Mouse (Mus musculus): ENCODE data around the gene Arhgap21. TPM values are rescaled to one million over a fixed set of nuclear protein-coding genes. Genes with fewer than 3 reads are reported as not detected.

The Arhgap21 gene
- total RNA-seq (2021) = 100 to 1,000 TPM; 327 to 359 TPM
- long read RNA-seq, experiment 1, partial matches to known transcripts = 13 of 27 reads
- long read RNA-seq, experiment 1, other reads (novel, unspliced or antisense) = 14 of 27 reads
- long read RNA-seq, experiment 2, full-length matches to known transcripts = 1 of 29 reads
- long read RNA-seq, experiment 2, partial matches to known transcripts = 9 of 29 reads
- long read RNA-seq, experiment 2, other reads (novel, unspliced or antisense) = 19 of 29 reads

DNA sequence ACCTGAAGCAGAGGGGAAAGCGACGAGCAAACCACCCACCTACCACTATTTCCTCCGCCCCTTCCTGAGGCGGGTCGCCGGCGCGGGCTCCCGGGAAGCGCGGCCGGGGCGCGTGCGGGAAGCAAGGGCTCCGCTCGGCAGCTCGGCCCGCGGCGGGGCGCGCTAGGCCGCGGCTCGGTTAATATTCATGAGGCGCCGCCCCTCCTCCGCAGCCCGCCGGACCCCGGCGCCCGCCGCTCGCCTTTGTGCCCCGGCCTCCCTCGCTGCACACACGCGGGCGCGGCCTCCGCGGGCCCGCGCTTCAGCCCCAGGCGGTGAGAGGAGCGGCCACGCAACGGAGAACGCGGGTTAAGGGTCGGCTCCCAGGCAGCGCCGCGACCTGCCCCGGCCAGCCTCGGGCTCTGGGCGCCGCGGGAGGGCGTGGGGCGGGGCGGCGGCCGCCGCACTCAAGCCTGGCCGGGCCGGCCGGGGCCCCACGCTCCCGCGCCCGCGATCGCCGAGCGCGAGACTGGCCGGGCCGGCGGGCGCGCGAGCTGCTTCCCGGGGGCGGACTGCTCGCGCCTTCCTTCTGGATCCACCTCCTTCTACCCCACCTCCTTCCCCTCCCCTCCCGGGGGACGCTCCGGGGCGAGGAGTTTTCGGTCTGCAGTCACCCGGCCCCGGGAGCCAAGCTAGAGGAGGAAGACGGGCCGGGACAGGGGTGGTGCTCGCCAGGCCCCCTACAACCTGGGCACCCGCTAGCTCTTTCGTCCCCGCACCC is at the start of gene Arhgap21:
Gene Arhgap21, minus strand, starts transcription at position 441 of the 760 bp plus-strand sequence.
- peak; percentile 70 to 75 for DNase-seq (ENCODE audit: low spot score in 2 of 2)

- DNase-seq (ENCODE audit: low spot score in 2 of 2) = no peak
These were observed 47.9 kb upstream of the Arhgap21 start for GRCm38 (mm10) chr2:21016589-21016988.

DNA sequence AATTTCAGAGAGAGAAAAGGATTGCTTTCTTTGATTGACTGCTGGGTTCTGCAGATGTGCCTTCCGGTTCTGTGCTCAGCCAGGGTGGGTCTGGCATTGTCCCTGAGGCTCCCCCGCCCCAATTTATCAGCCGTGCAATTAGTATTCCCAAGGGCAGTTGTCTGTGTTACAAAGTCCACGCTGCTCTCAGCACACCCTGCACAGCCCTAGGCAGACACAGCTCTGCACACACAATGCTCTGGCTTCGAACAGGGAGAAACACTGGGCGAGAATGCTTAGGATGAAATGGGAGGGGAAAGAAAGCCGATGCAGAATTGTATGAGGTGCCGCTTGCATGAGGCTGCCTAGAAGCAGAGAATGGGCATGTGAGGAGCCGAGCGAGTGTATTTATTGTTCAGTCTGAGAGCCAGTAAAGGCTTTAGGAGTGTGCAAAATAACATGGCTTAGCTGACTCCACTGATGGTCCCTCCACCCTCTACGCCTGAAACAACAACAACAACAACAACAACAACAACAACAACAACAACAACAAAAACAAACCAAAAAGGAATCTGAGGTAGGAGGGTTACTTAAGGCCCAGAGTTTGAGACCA is 42.2 kb upstream of the Arhgap21 start:
- DNase-seq (ENCODE audit: low spot score in 2 of 2) = peak in 1 of 2 experiments; percentile 37

DNA sequence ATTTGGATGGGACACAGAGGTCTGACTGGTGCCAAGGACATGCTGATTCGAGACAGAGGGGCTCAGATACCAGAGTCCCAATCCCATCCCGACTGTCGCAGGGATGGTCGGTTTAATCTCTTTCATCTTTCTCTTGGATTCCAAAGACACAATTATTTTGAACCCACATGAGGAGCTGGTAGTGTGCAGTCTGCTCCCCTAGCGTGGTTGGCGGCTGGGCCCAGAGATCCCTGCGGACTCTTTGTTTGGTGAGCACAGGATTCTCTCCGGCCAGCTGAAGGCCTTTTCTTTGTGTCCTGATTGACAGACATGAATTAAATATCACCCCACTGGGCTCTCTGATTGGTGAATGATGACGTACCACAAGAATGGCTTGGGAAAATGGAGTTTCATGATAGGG is 41.5 kb upstream of the Arhgap21 start:
- DNase-seq (ENCODE audit: low spot score in 2 of 2) = peak; percentile 39 to 62

- DNase-seq (ENCODE audit: low spot score in 2 of 2) = peak in 1 of 2 experiments; percentile 43
These were observed 40.8 kb upstream of the Arhgap21 start for GRCm38 (mm10) chr2:21009258-21010140.

GRCm38 (mm10) chr2:21002538-21002937 is 33.9 kb upstream of the Arhgap21 start:
- DNase-seq (ENCODE audit: low spot score in 2 of 2) = peak; percentile 52 to 77

DNA sequence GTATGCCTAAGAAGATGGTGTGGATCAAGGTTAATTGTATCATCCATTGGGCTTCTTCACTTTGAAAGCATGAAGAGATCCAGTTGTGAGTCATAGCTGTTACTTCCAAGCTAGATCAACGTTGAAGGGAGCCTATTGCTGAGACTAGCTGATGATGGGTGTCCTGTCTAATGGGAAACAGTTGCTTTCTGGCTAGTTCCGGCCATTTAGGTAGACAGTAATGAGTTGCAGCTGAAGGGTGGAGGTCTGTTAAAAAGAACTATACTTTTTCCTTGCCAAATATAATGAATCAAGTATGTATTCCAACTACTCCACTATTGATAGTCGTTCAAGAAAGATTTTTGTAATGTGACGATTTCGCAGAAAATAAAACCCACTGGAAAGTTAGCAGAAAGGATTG is 32.5 kb upstream of the Arhgap21 start:
- no peak for DNase-seq (ENCODE audit: low spot score in 2 of 2)

DNA sequence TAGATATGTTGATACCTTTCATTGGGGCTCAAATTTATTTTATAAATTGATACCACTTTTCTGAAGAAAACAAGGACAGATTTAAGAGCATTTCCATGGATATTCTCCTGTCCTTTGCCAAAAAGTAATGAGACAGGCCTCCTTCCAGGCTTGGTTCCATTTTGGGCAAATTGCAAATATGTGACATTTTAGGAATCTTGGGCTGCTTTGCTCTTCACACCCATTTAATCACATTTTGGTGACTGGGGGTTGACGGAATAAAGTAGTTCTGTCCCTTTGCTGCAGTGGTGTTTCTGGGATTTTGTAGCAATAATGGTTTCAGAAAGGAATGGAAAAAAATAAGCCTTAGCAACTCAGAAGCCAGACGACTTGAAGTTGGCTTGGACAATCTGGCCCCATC is 26.9 kb upstream of the Arhgap21 start:
- DNase-seq (ENCODE audit: low spot score in 2 of 2) = no peak

DNA sequence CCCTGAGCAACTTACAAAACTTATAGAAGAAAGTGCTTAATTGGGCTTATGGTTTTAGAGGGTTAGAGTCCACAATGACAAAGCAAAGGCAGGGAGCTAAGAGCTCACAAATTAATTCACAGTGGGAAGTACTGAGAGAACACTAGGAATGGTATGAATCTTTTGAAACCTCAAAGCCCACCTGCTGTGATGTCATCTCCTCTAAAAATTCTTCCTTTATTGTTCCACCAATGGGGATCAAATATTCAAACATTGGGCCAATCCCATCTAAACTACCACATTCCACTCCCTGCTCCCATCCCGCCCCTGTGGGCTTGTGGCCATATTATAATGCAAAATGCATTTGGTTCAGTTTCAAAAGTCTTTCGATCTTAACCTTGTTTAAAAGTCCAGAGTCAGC is 22.8 kb upstream of the Arhgap21 start:
- DNase-seq (ENCODE audit: low spot score in 2 of 2) = no peak

GRCm38 (mm10) chr2:20990907-20991306 is 22.2 kb upstream of the Arhgap21 start:
- DNase-seq (ENCODE audit: low spot score in 2 of 2) = no peak

- no peak for DNase-seq (ENCODE audit: low spot score in 2 of 2)
These were observed 21.4 kb upstream of the Arhgap21 start for GRCm38 (mm10) chr2:20990056-20990455.

- no peak for DNase-seq (ENCODE audit: low spot score in 2 of 2)
These were observed 19.1 kb upstream of the Arhgap21 start for GRCm38 (mm10) chr2:20987822-20988221.

GRCm38 (mm10) chr2:20978726-20979125 is 10.0 kb upstream of the Arhgap21 start:
- no peak for DNase-seq (ENCODE audit: low spot score in 2 of 2)

- DNase-seq (ENCODE audit: low spot score in 2 of 2) = no peak
These were observed 8.4 kb upstream of the Arhgap21 start for GRCm38 (mm10) chr2:20977051-20977450.

DNA sequence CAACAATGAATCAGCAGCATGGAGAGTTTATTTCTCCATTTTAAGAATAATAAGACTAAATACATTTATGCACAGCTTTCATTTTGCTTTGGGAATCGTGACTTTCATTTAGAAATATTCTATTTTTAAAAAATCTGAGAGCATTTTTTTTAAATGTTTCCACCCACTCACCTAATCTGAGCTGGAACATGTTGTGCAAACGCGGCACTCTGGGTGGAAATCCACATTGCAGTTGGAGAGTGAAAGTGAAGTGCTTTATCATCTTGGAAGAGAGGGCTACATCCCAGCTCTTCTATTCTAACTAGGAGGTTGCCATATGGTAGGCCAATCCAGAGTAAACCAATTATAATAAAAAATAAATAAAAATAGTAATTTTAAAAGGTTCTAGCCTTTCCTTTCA is 4.8 kb upstream of the Arhgap21 start:
- DNase-seq (ENCODE audit: low spot score in 2 of 2) = no peak

- no peak for DNase-seq (ENCODE audit: low spot score in 2 of 2)
These were observed 3.5 kb upstream of the Arhgap21 start for GRCm38 (mm10) chr2:20972180-20972579.

DNA sequence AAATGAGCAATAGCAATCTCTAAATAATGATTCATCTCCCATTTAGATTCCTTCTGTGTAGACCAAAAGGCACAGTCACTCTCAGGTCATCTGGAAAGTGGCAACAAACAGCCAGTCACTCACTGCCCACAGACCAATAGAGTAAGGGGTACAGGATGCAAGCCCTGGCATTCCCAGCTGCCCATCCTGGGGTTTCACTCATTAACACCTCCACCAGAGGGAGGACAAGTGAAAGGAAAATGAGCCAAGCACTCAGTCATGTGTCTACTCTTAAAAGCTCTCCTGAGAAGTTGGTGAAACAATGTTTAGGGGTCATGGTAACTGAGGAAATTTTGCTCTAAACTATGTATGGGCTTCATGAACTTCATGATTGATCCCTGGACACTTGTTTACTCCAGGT is 2.9 kb upstream of the Arhgap21 start:
- no peak for DNase-seq (ENCODE audit: low spot score in 2 of 2)

DNA sequence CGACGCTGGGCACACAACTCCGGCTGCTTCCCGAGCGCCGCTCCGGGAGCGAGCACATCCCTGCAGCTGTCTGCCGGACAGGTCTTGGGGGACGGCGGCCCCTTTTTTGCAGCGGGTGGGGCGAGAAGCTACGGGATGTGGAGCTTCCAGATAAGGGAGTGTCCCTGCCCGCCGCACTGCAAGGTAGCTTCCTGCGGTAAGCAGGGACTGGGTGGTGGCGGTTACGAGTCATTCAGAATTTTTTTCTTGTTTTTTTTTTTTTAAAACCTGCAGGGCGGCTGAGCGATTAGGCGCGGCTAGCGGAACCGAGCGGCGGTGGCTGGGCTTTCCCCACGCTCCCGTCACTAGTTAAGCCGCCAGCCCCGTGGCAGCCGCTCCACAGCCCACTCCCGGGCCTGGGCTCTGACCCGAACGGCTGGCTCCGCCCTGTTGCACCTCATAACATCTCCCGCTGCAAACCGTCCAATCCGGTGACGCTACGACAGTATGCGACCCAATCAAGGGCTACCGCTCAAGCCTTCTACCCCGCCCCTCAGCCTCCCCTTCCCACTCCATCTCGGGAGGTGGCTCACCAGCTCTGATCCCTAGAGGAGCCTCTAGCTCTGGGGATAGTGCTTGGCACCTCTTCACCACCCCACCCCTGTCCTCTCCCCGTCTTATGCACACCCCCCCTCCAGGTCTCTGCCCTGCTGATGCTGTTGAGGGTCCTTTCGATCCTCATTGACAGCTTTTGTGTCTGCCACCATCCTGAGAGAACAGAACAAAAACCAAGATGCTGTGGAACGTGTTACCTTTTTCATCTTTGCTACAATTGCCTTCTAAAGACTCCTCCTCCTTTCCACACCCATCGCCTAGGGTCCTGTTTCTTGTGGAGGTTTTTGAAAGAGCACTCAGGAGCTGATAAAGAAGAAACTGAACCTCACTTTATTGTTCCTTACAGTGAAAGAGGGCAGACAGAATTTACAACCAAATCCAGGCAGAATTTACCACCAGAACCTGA is 820 bp upstream of the Arhgap21 start:
- DNase-seq (ENCODE audit: low spot score in 2 of 2) = peak; percentile 95 to 98

GRCm38 (mm10) chr2:20967646-20968351 is 882 bp downstream of the Arhgap21 start:
- no peak for DNase-seq (ENCODE audit: low spot score in 2 of 2)

Data from layer of hippocampus, postnatal 14 days (tissue).